Mouse (Mus musculus) ES-Bruce4 (cell line): ENCODE data around the gene Sh2d3c. TPM values are rescaled to one million over a fixed set of nuclear protein-coding genes. Genes with fewer than 3 reads are reported as not detected.

Experiments used
- H3K27ac ChIP-seq: 2 replicates; pipeline ENCODE4 v1.5.1; 2012; ENCODE audit warnings: low read length, inconsistent platforms; ENCODE audit not compliant: insufficient read depth
- H3K27me3 ChIP-seq: 2 replicates; pipeline ENCODE4 v1.6.1; 2012; ENCODE audit warnings: mild to moderate bottlenecking, low read length, inconsistent platforms; ENCODE audit not compliant: control insufficient read depth, poor library complexity, insufficient read depth, severe bottlenecking
- H3K36me3 ChIP-seq: 2 replicates; pipeline ENCODE4 v1.6.1; 2012; ENCODE audit warnings: inconsistent platforms, mild to moderate bottlenecking, low read length, moderate library complexity; ENCODE audit not compliant: control insufficient read depth, poor library complexity, insufficient read depth, severe bottlenecking
- H3K4me1 ChIP-seq: one replicate; pipeline ENCODE4 v1.8.1; 2011; ENCODE audit warnings: low read length; ENCODE audit not compliant: control insufficient read depth, insufficient read depth
- H3K4me3 ChIP-seq: 2 replicates; pipeline ENCODE4 v1.5.1; 2011; ENCODE audit warnings: low read depth, mild to moderate bottlenecking, low read length
- H3K9ac ChIP-seq: 2 replicates; pipeline ENCODE4 v1.6.1; 2012; ENCODE audit warnings: low read depth, mild to moderate bottlenecking, inconsistent platforms; ENCODE audit not compliant: poor library complexity, severe bottlenecking
- H3K9me3 ChIP-seq: replicated peaks from 2 replicates; pipeline ENCODE4 v1.6.1; 2012; ENCODE audit warnings: mild to moderate bottlenecking, low read length, inconsistent platforms; ENCODE audit not compliant: control insufficient read depth, poor library complexity, insufficient read depth, severe bottlenecking
- CTCF ChIP-seq: IDR thresholded peaks from one replicate; pipeline ENCODE4 v1.8.1; 2011; ENCODE audit warnings: low read depth, low read length
- EP300 ChIP-seq: IDR thresholded peaks from 2 replicates; pipeline ENCODE4 v1.6.1; 2011; ENCODE audit warnings: low read depth, low read length; ENCODE audit not compliant: insufficient read depth
- POLR2A ChIP-seq: IDR thresholded peaks from one replicate; pipeline ENCODE4 v1.8.1; 2011; ENCODE audit warnings: low read length; ENCODE audit not compliant: insufficient read depth
- polyA plus RNA-seq: library from polyadenylated mRNA; stranded (reverse); fragments of >200 nt; gene quantifications from 2 replicates; pipeline ENCODE4 v1.2.4, GENCODE M21; 2011; ENCODE audit warnings: low read depth; ENCODE audit not compliant: missing spikeins, insufficient read depth, insufficient read length

Sh2d3c gene
- polyA plus RNA-seq, 1 experiment = 9.0 TPM

DNA sequence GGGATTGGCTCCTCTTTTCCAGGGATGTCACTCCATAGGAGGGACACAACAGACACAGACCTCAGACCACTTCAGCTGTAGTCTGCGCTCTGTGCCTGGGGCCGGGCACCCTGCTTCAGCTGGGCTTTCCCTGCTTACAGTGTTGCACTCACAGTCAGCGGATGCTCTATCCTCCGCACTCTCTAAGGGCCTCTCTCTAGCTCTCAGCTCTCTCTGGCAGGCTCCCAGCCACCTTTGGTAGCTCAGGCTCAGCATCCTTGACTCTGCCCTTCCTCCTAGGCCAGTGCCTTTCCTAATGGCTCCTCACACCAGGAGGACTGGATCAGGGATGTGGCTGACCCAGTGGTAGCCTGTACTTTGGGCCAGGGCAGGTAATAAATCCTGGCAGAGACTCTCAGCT is 11.1 kb downstream of the Sh2d3c start:
- Histone ChIP-seq H3K27ac (no peak overlapping the region), H3K4me3 (no peak overlapping the region), H3K36me3 (no peaks in the 10 kb centered on the region), H3K4me1 (peaks cover 2% of the 10 kb centered on the region), H3K27me3 (no peaks in the 10 kb centered on the region), H3K9ac (no peak overlapping the region), H3K9me3 (no peaks in the 10 kb centered on the region)
- no peak for TF ChIP-seq CTCF
- TF ChIP-seq EP300 = no peak
- TF ChIP-seq POLR2A = no peak

DNA sequence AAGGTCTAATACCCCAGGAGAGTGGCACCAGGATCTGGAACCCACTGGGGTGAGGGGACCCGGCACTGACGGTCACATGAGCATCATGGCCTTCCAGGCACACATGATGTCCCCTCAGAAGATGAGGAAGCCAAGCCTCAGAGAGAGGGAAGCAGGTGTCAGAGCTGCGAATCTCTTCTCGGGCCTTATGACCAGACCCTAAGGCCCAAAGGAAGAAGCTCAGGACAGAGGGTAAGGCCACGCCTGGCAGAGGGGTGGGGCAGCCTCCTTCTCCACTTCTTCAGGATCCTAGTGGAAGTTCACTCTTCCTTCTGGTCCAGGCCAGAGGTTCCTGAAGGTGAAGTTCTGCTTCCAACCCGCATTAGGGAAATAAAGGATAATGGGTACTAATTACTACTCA is 11.8 kb downstream of the Sh2d3c start:
- H3K4me3 ChIP-seq = no peak overlapping the region
- H3K9me3 ChIP-seq = no peaks in the 10 kb centered on the region
- TF ChIP-seq CTCF (no peak), EP300 (no peak), POLR2A (no peak)
- H3K36me3 ChIP-seq = no peaks in the 10 kb centered on the region
- H3K4me1 ChIP-seq = peaks cover 2% of the 10 kb centered on the region
- no peak overlapping the region for H3K27ac ChIP-seq
- no peaks in the 10 kb centered on the region for H3K27me3 ChIP-seq
- no peak overlapping the region for H3K9ac ChIP-seq

DNA sequence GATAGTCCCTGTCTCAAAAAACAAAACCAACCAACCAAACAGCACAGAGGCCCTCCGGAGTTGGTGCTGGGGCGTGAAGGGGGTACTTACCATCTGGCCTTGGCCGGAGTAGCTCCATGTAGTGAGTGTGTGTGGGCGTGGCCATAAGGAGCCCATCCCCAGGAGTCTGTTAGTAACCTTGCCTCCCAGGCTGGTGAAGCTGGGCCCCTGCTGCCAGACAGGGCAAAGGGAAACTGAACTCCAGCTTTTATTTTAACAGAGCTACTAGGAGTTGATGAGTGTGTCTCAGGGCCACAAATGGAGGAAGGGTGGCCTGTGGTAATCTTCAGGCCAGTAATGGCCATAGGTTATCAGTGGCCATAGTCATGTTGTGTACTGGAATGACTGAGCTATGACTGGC is 13.6 kb downstream of the Sh2d3c start:
- no peak overlapping the region for H3K4me3 ChIP-seq
- H3K27ac ChIP-seq = no peak overlapping the region
- no peak overlapping the region for H3K9ac ChIP-seq
- H3K27me3 ChIP-seq = no peaks in the 10 kb centered on the region
- TF ChIP-seq EP300 = no peak
- no peak for TF ChIP-seq POLR2A
- no peak for TF ChIP-seq CTCF
- H3K36me3 ChIP-seq = no peaks in the 10 kb centered on the region
- no peaks in the 10 kb centered on the region for H3K4me1 ChIP-seq
- H3K9me3 ChIP-seq = no peaks in the 10 kb centered on the region

DNA sequence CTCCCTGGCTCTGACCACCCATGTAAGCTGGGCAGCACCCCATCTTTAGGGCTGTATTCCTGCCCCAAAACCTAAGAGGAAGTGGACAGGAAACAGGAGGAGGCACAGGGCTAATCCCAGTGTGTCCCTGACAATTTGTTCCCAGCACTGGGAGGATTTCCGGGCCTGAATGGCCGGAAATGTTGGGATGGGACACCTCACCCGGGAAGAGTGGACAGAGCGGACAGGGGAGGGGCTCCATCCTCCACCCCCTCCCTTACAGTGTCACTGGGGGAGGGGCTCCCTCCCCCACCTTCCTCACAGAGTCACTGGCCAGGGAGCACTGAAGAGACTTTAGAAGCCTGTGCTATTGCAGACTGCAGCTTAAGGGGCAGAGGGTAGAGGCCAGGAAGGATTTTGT is 14.1 kb downstream of the Sh2d3c start:
- H3K9ac ChIP-seq = no peak overlapping the region
- H3K9me3 ChIP-seq = no peaks in the 10 kb centered on the region
- no peak overlapping the region for H3K4me3 ChIP-seq
- TF ChIP-seq CTCF = no peak
- no peak for TF ChIP-seq POLR2A
- no peak for TF ChIP-seq EP300
- H3K27me3 ChIP-seq = no peaks in the 10 kb centered on the region
- no peaks in the 10 kb centered on the region for H3K4me1 ChIP-seq
- no peak overlapping the region for H3K27ac ChIP-seq
- no peaks in the 10 kb centered on the region for H3K36me3 ChIP-seq

DNA sequence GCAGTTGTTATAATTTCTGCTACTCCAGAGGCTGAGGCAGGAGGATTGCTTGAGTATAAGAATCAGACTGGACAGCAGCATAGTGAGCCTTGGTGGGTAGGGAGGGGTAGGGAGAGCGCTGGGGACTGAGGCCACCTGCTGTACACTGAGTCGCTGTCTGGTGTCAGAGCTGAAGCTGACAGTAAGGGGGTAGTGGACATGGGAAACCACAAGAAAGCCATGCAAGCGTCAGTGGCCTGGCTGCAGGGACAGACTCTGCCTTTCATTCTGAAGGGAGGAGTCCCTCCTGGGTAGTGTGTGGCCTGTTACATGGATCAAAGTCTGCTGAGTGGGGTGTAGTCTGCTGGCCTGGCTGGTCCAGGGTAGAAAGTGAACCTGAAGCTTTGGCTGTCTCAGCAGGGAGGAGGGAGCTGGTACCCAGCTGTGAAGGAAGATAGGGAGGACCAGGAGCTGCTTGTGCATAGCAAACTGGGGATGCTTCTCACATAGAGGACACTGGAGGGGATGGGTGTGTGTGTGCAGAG is 15.5 kb downstream of the Sh2d3c start:
- Histone ChIP-seq H3K4me1 (no peaks in the 10 kb centered on the region), H3K27ac (no peak overlapping the region), H3K9ac (no peak overlapping the region), H3K9me3 (no peaks in the 10 kb centered on the region), H3K27me3 (no peaks in the 10 kb centered on the region), H3K36me3 (no peaks in the 10 kb centered on the region), H3K4me3 (no peak overlapping the region)
- TF ChIP-seq POLR2A = no peak
- no peak for TF ChIP-seq CTCF
- no peak for TF ChIP-seq EP300

DNA sequence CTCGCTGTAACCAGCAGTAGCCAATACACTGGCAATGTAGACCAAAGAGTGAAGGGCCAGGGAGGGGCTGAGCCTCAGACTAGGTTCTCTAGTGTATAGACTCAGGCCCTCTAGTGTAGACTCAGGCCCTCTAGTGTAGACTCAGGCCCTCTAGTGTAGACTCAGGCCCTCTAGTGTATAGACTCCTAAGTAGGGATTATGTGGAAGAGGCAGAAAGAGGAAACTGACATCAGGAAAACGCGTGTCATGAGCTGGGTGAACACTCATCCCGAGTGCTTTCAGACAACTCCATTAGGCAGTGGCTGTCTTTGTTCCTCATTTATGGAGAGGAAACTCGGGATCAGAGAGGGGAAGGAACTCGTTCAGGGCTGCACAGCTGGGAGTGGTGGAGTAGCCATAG is 16.2 kb downstream of the Sh2d3c start:
- Histone ChIP-seq H3K36me3 (no peaks in the 10 kb centered on the region), H3K4me1 (no peaks in the 10 kb centered on the region), H3K9me3 (no peaks in the 10 kb centered on the region), H3K4me3 (no peak overlapping the region), H3K9ac (no peak overlapping the region), H3K27me3 (no peaks in the 10 kb centered on the region), H3K27ac (no peak overlapping the region)
- no peak for TF ChIP-seq CTCF
- TF ChIP-seq POLR2A = no peak
- no peak for TF ChIP-seq EP300
